Mouse (Mus musculus): Measurements from ENCODE around the gene Ifi202b. TPM values are rescaled to one million over a fixed set of nuclear protein-coding genes. Genes with fewer than 3 reads are reported as not detected.

Gene Ifi202b
- polyA plus RNA-seq, 1 experiment from 2014 or later = not detected

Other genes starting within 250 kb of the Ifi202b start
- 0.68 and 1.1 TPM in 2 replicates for gene Ifi207, start 241.0 kb downstream of the Ifi202b start, polyA plus RNA-seq (2015; fragmentation: Nextera tagmentation; extraction: Ambion mirVana)
- 1.1 and 1.5 TPM in 2 replicates for gene Ifi204, start 215.8 kb downstream of the Ifi202b start, polyA plus RNA-seq (2015; fragmentation: Nextera tagmentation; extraction: Ambion mirVana)
- 3.6 and 3.9 TPM in 2 replicates for gene Ifi211, start 69.7 kb downstream of the Ifi202b start, polyA plus RNA-seq (2015; fragmentation: Nextera tagmentation; extraction: Ambion mirVana)
- 3.2 and 4.1 TPM in 2 replicates for gene Mndal, start 40.3 kb downstream of the Ifi202b start, polyA plus RNA-seq (2015; fragmentation: Nextera tagmentation; extraction: Ambion mirVana)
- gene Ifi203, start 40.1 kb downstream of the Ifi202b start, polyA plus RNA-seq (2015; fragmentation: Nextera tagmentation; extraction: Ambion mirVana) = 0.52 TPM in 2 replicates
- 1.4 and 2.6 TPM in 2 replicates for gene Ifi205, start 49.1 kb upstream of the Ifi202b start, polyA plus RNA-seq (2015; fragmentation: Nextera tagmentation; extraction: Ambion mirVana)
- gene Olfr433, start 58.0 kb upstream of the Ifi202b start, polyA plus RNA-seq (2015; fragmentation: Nextera tagmentation; extraction: Ambion mirVana) = not detected in 2 replicates
- not detected in 2 replicates for gene Olfr432, start 66.5 kb upstream of the Ifi202b start, polyA plus RNA-seq (2015; fragmentation: Nextera tagmentation; extraction: Ambion mirVana)
- not detected in 2 replicates for gene Olfr430, start 83.9 kb upstream of the Ifi202b start, polyA plus RNA-seq (2015; fragmentation: Nextera tagmentation; extraction: Ambion mirVana)
- gene Olfr429, start 101.6 kb upstream of the Ifi202b start, polyA plus RNA-seq (2015; fragmentation: Nextera tagmentation; extraction: Ambion mirVana) = not detected in 2 replicates
- gene Olfr427, start 114.1 kb upstream of the Ifi202b start, polyA plus RNA-seq (2015; fragmentation: Nextera tagmentation; extraction: Ambion mirVana) = not detected in 2 replicates
- not detected in 2 replicates for gene Olfr231, start 138.4 kb upstream of the Ifi202b start, polyA plus RNA-seq (2015; fragmentation: Nextera tagmentation; extraction: Ambion mirVana)
- not detected in 2 replicates for gene Olfr424, start 148.8 kb upstream of the Ifi202b start, polyA plus RNA-seq (2015; fragmentation: Nextera tagmentation; extraction: Ambion mirVana)
- 0.14 TPM in 1 of 2 replicates, not detected in the other for gene Olfr420, start 172.9 kb upstream of the Ifi202b start, polyA plus RNA-seq (2015; fragmentation: Nextera tagmentation; extraction: Ambion mirVana)
- 2.4 TPM in 2 replicates for gene Spta1, start 190.0 kb upstream of the Ifi202b start, polyA plus RNA-seq (2015; fragmentation: Nextera tagmentation; extraction: Ambion mirVana)